Mouse (Mus musculus) embryonic facial prominence, embryonic 12.5 days (tissue): ENCODE results near the gene Guf1. TPM values are rescaled to one million over a fixed set of nuclear protein-coding genes. Genes with fewer than 3 reads are reported as not detected.

Source experiments
- ATAC-seq: fragments of 200-750 bp; cut with Nextera tagmentation; 2 replicates; pipeline ENCODE4 v1.8.0; 2017; ENCODE audit not compliant: insufficient number of reproducible peaks, insufficient read depth, low FRiP score, low TSS enrichment
- H3K27ac ChIP-seq: fragments of 300-500 bp; sonication (generic); 2 replicates; pipeline ENCODE4 v1.5.1; 2016; ENCODE audit warnings: mild to moderate bottlenecking
- H3K27me3 ChIP-seq: fragments of 300-500 bp; sonication (generic); 2 replicates; pipeline ENCODE4 v1.6.1; 2016; ENCODE audit warnings: mild to moderate bottlenecking, moderate library complexity
- H3K36me3 ChIP-seq: fragments of 300-500 bp; sonication (generic); 2 replicates; pipeline ENCODE4 v1.6.1; 2016; ENCODE audit warnings: mild to moderate bottlenecking
- H3K4me1 ChIP-seq: fragments of 300-500 bp; sonication (generic); 2 replicates; pipeline ENCODE4 v1.6.1; 2016
- H3K4me2 ChIP-seq: fragments of 300-500 bp; sonication (generic); replicated peaks from 2 replicates; pipeline ENCODE4 v1.6.1; 2016; ENCODE audit warnings: mild to moderate bottlenecking, moderate library complexity
- H3K4me3 ChIP-seq: fragments of 300-500 bp; sonication (generic); 2 replicates; pipeline ENCODE4 v1.5.1; 2016; ENCODE audit warnings: mild to moderate bottlenecking
- H3K9ac ChIP-seq: fragments of 300-500 bp; sonication (generic); 2 replicates; pipeline ENCODE4 v1.6.1; 2016; ENCODE audit warnings: mild to moderate bottlenecking, moderate library complexity
- H3K9me3 ChIP-seq: fragments of 300-500 bp; sonication (generic); 2 replicates; pipeline ENCODE4 v1.6.1; 2016; ENCODE audit warnings: mild to moderate bottlenecking, moderate library complexity
- WGBS: fragments of 180-500 bp; shearing (Covaris S2); methylation state at CpG from one replicate; pipeline ENCODE4 v1.1.7; 2016; 5-methylcytosine and 5-hydroxymethylcytosine counted together
- polyA plus RNA-seq: library from polyadenylated mRNA; unstranded; fragments of >200 nt; fragmentation: Nextera tagmentation; extraction: Ambion mirVana; gene quantifications from 2 replicates; pipeline ENCODE4 v1.2.1, GENCODE M21; 2016

Gene Guf1
- polyA plus RNA-seq, 1 experiment from 2014 or later: 79.7 TPM

- Histone ChIP-seq H3K9me3 (no peaks in the 10 kb centered on the region), H3K27me3 (no peaks in the 10 kb centered on the region), H3K27ac (no peak overlapping the region), H3K4me1 (no peaks in the 10 kb centered on the region), H3K36me3 (no peaks in the 10 kb centered on the region), H3K4me3 (no peak overlapping the region), H3K4me2 (no peak overlapping the region), H3K9ac (no peak overlapping the region)
- ATAC-seq: no peak
Observed at GRCm38 (mm10) chr5:69601027-69601426, 44.3 kb downstream of the Guf1 start.

- H3K27ac ChIP-seq: no peak overlapping the region
- H3K9ac ChIP-seq: no peak overlapping the region
- no peaks in the 10 kb centered on the region for H3K9me3 ChIP-seq
- H3K4me1 ChIP-seq: no peaks in the 10 kb centered on the region
- H3K4me3 ChIP-seq: no peak overlapping the region
- 17% methylated on average over 4 of the region's 4 CpGs for WGBS
- no peak overlapping the region for H3K4me2 ChIP-seq
- no peaks in the 10 kb centered on the region for H3K36me3 ChIP-seq
- no peak for ATAC-seq
- no peaks in the 10 kb centered on the region for H3K27me3 ChIP-seq
Observed at GRCm38 (mm10) chr5:69613209-69613796, 56.6 kb downstream of the Guf1 start.

GRCm38 (mm10) chr5:69620899-69621298, 64.2 kb downstream of the Guf1 start:
- 77% methylated on average over 1 of the region's 1 CpGs for WGBS
- Histone ChIP-seq H3K27ac (no peak overlapping the region), H3K4me1 (no peaks in the 10 kb centered on the region), H3K27me3 (no peaks in the 10 kb centered on the region), H3K9ac (no peak overlapping the region), H3K4me2 (no peak overlapping the region), H3K36me3 (no peaks in the 10 kb centered on the region), H3K9me3 (no peaks in the 10 kb centered on the region), H3K4me3 (no peak overlapping the region)
- ATAC-seq: no peak

Other genes with a start within 250 kb of the Guf1 start
- gene Kctd8, start 215.2 kb upstream of the Guf1 start, polyA plus RNA-seq: 3.1 and 3.5 TPM in 2 replicates
- gene Yipf7, start 14.3 kb upstream of the Guf1 start, polyA plus RNA-seq: 0.22 TPM in 1 of 2 replicates, not detected in the other
- 35.5 and 37.5 TPM in 2 replicates for gene Gnpda2, start 35.4 kb downstream of the Guf1 start, polyA plus RNA-seq